ENCODE assay signal across 22 mouse cellular contexts in the genomic region with DNA sequence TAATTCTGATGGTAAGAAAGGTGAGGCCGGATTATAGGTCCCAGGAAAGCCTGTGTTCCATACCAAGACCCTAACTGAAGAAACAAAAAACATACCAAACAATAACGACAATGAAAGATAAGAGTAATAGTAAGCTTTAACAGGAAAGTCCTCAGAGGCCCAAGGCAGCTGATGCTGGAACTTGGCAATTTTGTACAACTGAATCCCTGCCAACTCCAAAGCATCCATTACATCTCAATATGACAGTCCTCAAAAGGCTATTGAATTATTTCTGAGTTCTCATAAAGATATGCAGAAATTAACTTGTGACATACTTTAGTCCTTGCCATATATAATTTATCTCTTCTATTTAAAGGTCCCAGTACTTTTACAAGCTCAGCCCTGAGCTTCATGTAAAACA.
"Had no signal": no experiment of that assay in that cellular context is flagged by ENCODE, and none has a peak within 500 bp of the region (broad histone marks: within the 10 kb centered on the region; RNA-seq: fewer than 3 reads in every experiment).

No protein-coding gene starts in this region.

- DNase-seq: heart, postnatal 10 days; heart, postnatal 14 days; heart, postnatal 36 days; heart, postnatal 4 days; kidney, adult 11 months; kidney, adult 18-20 months; kidney, adult 2 months; kidney, adult 8-10 months; kidney, adult 9 months; kidney, postnatal 10 days; kidney, postnatal 14 days; kidney, postnatal 25 days; kidney, postnatal 36 days; kidney, postnatal 4 days; layer of hippocampus, adult 9-11 months; layer of hippocampus, postnatal 36 days had no signal

- ATAC-seq: hindbrain, embryonic 16.5 days; hindbrain, postnatal 0 days; inflammation-experienced regulatory T-cells, adult 6 months; intestine, embryonic 15.5 days; intestine, embryonic 16.5 days; intestine, postnatal 0 days had no signal
